Mouse (Mus musculus) kidney, adult 18-20 months (tissue): Measurements from ENCODE around the gene Fam196a.

ENCODE experiments used
- DNase-seq: peaks from one replicate; pipeline ENCODE4 v3.0.0; 2021

Fam196a gene

DNA sequence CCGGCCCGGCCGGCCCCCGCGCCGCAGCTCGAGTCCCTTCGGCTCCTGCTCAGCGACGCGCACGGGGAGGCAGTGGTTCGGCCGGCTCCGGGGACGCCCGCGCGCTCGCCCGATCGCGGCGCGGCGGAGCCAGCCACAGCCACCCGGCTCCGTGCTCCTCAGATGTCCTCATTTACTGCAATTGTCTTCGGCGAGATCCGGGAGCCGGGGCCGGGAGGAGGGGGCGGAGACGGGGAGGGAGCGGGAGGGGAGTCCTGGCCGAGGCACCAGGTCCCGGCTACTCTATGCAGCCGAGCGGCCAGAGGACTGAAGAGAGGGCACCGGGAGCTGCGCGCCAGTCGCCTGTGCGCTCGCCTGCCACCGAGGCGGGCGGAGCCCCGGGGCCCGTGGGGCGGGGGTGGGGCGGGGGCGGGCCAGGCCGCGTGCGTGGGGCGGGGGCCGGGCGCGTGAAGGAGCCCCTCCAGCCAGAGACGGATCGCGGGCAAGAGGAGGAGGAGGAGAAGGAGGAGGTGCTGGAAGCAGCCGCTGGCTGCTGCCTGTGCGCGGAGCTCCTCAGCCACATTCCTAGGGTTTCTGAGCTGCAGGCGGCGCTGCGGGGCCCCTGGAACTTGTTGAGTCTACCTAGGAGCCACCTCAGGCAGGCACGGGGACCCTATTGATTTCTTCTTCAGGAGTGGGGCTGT lies at the start of gene Fam196a:
Gene Fam196a (minus strand): TSS at position 504 of the 683 bp plus-strand sequence.
- DNase-seq, result peak; percentile 27

DNA sequence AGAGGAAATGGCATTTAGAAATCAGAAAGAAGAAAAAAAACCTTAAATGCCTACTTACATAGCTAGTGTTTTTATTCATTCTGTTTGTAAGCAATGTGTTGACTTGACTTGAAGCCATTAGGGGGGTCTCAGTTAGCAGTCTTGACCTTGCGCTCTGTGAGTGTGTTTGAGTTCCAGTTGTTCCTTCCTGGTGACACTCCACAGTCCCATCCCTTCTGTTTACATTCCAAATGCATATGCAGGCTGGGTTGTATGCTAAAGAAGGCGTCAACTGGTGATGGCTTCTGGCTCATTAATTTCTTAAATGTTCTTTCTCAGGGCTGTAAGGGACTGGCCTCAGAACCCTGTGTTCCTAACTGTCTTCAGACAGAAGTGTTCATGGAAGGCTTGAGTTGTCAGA lies 23.4 kb upstream of the Fam196a start:
- DNase-seq, result no peak

DNA sequence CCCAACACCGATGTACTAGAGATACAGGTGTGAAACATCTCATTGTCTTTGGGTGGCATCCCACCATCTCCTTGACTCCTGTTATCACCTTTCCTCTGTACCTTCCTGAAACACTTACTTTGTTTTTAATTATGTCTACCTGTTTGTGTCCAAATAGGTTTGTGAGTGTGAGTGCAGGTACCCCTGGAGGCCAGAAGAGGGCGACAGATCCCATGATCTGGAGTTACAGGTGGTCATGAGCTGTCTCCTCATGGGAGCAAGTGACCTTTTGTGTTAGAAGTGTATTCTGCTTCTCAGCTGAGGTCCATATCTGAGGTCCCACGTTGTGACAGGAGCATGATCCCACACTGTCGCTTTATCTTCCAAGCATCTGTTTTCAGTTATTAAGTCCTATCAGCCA lies 22.6 kb upstream of the Fam196a start:
- DNase-seq, result peak; percentile 19

DNA sequence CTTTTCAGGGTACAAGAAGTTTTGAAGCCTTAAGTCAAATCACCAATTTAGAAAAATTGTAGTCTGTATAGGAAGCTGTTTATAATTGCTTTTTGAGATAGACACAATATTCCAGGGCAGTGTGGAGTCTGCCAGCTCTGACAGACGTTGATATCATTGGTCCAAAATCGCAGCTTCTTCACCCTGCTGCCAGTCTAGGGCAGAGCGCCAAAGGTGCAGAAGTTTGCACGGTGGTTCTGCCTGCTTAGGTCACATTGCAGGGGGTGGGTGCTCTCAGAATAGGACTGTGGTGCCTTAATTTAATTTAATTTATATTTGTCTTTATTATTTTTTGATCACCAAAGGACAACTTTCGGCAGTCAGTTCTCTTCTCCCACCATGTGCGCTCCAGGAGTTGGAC lies 20.9 kb upstream of the Fam196a start:
- no peak for DNase-seq

DNA sequence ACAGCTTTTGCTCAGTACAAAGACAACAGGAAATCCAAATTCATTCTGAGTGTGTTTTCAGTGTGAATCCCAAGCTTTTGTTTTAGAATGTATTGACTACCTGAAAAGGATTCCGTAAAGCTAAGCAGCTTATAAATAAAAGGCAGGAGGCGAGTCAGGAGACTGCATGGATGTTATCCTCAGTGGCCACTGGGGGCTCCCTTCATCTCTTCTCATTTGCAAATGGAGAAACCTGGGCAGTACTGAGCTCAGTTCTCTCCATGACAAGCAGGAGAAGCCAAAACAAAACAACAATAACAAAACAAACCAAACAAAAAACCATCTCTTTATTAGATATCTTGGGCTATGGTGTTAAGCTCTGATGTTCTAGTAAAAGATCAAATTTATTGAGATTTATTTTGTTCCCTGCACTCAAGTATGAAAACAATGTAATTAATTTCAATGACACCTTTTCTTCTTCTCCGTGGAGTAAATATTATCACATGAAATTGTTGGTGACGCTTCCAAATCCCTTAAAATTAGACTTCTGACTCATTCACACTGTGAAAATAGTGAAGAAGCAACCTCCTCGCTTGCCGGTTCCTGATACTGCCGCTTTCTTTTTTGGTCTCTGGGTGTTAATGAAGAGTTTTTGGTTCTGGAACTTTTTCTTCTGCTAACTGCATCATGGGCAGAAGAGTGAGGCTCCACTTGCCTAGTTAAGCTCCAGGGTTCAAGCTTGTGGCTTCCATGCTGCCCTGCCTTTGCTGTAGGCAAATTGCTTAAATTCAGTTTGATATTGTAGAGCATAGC lies 7.9 kb upstream of the Fam196a start:
- no peak for DNase-seq

DNA sequence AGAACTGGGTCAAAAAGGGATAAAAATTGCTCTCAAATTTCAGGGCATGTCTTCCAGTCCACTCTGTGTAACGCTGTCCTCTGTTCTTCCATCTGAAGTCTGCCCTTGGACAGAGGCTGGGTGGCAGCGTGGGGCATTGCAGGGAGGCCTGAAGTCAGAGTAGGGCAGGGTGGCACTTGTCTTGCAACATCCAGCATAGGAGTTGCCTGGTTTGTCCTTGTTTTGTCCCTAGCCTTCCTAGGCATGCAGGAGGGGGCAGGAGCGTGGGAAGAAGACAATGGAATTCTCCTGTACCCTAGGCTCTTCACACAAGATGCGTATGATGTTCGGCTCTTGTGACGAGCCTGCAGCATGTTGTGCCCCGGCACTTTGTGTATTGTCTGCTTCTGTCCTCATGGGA lies 5.5 kb upstream of the Fam196a start:
- DNase-seq, result no peak

DNA sequence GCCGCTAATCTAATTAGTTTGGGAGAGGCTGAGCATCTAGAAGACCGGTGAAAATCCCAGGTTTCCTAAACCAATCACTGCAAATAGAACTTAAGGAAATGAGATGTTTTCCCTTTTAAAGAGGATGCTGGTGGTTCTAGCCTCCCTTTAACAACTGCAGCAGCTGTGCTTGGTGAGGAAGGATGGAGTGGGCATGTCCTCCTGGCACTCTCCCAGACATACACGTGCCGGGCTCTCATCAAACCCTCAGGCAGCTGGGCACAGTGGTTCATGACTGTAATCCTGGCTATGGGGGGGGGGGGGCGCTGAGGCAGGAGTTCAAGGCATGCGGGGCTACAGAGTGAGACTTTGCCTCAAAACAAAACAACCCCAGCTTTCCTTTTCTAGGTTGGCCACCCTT lies 4.8 kb upstream of the Fam196a start:
- no peak for DNase-seq

DNA sequence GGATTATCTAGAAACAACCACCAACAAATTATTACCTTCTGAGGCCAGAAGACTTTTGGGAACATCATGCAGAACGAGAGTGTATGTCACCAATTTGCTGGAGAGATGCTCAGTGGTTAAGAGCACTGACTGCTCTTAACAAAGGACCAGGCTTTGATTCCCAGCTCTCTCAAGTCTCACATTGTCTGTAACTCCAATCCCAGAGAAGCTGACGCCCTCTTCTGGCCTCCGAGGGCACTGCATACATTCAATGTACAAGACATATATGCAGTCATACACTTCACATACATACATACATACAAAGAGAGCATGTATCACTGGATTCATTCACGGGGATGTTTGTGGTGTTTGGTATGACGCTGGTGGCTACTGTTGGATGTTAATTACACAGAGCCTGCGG lies 3.7 kb upstream of the Fam196a start:
- DNase-seq, result no peak

DNA sequence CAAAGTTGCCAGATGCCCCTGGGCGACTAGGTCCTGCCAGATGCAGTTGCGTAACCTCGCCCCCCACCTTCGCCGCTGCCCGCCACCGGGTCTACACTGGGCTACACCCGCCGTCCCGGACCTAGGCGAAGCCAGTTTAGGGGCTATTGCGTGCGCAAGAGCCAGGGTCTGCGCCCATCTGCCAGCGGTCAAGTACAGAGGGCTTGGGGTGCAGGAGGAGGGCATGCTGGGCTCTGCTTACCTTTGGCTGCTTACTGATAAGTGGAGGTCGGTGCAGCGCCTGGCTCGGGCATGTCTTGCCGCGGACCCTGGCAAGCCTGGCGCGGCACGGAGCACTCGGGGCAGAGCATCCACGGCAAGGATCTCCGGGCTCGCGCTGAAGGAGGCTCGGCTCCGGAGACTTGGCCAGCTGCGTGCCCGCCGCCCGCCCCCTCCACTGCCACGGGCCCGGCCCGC lies 731 bp downstream of the Fam196a start:
- no peak for DNase-seq

DNA sequence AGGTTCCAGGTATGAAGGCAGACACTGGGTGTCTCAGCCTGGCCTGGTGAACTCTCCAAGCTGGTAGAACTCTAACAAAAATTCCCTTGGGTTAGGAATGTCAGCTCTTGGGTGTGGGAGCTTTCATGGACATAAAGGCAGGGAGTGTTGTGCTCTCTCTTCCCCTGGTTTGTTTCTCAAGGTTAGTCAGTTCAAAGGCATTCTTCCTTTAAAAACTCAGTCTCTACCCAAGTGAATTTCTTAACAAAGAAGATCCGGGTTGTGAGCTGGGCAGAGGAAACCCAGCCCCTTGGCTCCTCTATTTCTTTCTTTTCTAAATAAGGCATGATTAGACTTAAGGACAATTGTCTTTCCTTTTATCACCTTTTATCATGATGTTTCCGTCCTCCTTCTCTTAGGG lies 6.3 kb downstream of the Fam196a start:
- DNase-seq, result no peak

DNA sequence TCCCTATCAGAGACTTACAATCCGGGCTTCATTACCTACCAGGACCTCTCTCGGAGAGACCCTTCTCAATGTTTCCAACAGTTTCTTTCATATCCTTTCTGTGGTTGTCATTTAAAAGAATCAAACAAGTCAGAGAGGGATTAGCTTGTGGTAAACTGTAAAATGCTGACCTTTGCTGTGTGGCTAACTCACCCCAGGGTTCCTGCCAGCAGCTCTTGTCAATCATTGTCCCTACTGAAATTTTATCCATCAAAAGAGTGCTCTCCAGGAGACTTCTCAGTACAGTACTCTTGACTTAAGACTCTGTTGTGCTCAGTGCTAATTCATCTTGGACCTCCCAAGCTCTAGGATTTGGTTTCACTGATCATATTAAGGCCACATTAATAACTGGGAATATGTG lies 36.2 kb downstream of the Fam196a start:
- no peak for DNase-seq

DNA sequence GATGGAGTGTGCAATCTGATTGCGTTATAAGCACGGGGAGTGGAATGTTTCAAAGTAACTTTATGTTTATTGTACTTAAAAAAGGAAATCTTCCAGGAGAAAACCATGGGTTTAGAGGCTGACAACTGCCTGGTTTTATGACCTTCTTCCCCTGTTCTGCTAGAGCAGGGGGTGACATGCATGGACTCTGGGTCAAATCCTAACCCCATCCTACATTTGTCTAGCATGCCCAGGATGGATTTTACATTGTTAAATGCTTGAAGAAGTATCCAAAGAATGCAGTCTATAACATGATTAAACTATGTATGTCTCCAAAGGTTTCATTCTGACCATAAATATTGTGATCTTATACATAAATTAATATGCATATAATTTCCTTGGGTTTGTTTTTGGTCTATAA lies 38.8 kb downstream of the Fam196a start:
- DNase-seq, result no peak

DNA sequence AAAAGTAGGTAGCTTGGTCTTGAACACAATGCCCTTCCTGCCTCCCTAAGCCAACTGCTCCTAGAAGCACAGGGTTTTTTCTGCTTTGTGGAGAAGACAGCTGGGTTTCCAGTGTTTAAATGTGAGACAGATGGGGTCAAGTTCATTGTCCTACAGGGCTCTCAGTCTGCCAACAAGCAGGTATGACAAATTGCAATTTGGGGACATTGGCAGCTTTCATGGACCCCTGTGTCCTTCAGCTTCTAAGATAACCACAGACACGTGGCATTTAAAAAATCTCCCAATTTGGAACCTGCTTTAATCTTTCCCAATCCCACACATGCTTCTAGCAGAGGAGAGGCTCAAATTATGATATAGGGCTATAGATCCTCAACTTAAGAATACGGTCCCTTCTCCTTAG lies 43.6 kb downstream of the Fam196a start:
- DNase-seq, result no peak

DNA sequence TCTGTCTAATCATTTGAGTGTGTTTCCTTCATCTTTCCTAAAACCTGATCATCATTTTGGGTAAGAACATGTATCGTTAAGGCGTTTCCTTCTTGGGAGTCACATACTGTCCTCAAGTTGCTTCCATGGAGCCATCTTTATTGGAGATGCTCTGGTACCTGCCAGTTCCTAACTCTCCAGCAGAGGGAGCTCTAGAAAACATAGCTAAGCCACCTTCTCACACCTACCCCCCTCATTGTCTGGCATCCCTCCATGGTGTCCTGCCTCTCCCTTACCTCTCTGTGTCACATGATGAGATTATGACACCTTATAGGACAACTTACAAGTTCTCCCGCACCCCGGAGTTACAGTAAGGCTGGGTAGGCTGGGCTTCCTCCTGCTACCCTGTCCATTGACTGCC lies 45.3 kb downstream of the Fam196a start:
- DNase-seq, result peak; percentile 9

DNA sequence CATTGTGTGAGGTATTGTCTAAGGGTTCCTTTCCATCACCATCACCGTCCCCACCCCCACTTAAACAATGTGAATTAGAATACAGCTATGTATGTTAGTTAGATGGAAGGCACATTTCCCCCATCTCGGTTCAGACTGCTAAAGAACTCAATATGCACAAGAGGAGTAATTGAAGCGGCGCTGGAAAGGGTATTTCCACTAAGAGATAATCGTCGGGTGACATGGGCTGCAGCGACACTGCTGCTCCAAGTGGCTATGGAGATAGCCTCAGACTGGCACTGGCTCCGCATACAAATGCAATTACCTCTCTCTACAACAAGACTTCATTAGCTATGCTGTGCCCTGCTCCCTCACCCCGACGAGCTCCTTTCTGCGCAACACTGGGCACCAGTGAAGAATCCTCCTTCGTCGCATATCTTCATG lies 45.8 kb downstream of the Fam196a start:
- no peak for DNase-seq

DNA sequence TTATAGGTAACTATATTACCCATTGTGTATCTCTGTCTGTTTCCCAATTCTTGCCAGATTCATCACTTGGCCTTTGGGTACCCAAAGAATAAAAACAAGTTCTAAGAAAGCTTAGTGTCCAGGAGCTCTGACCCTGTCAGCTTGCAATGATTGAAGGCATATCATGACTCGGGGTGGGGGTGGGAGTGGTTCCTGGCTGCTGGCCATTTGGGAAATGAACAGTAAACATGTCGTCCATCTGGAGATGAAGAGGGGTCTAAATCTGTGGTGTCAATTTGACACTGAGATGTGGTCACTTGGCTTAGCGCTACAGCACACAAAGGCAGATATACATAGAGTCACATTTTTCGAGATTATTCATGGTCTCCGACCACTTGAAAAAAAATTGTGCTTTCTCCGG lies 54.7 kb downstream of the Fam196a start:
- no peak for DNase-seq

DNA sequence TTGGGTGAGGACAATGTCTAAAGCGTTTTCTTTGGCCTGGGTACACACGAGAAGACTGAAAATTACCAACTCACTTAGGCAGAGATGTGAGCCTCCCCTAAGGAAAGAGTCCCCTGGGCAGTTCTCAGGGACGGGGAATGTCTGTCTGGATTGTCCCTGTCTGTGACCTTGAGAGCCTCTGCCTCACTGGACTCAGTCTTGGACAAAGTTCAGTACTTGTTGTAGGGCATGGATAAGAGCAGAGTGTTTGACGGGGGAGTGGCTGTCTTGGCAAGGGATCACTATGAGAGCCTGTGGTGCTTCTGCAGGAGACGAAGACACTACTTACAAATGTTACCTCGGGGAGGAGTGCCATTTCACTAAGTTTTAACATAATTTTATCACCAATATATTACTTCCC lies 57.8 kb downstream of the Fam196a start:
- DNase-seq, result no peak

DNA sequence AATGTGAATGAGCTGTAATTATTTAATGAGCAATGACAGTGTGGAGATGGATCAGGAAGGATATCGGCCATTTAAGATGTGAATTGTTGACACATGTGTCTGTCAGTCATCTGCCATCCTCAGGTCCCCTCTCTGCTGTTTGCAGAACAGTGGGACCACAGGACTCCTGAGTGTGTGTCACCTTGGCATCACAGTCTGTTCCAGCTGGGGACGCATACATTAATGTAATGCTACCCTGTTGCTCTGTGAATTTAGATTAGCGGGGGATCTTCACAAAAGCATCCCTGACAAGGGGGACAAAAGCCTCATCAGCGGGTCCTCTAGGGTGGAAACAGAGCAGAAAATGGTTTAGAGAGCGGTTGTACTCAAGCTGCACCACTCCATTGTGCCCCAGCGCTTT lies 59.2 kb downstream of the Fam196a start:
- DNase-seq, result no peak

DNA sequence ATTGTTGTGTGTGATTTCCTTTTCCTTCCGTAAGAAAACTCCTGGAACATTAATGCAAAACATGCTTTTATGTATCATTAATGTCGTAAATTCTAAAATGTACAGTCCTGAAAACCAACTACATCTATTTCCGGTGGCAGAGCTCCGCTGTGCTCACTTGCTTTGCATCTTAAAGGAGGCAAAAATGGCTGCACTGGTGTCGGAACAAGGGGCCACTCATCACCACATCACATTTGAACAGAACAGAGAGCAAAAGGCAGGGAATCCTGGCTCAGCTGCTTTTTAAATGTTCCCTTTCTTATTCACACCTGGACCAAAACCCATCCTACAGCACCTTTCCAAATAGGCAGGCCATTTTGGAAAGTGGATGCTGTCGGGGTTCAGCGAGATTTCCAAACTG lies 65.2 kb downstream of the Fam196a start:
- no peak for DNase-seq

DNA sequence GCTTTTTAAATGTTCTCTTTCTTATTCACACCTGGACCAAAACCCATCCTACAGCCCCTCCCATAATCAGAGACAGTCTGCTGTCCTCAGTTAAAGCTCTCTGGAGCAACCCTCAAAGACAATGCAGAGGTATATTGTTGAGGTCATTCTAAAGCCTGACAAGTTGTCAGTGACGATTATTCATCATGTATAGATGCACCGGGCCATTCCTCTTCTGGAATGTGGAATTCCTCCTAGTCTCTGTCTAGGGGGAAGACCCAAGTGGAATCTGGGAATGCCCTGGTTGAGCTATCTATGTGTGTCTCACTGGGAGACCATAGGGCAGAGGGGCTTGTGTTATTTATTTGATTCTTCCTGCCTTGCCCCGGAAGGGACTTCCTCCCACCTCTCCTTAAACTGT lies 65.7 kb downstream of the Fam196a start:
- DNase-seq, result no peak

DNA sequence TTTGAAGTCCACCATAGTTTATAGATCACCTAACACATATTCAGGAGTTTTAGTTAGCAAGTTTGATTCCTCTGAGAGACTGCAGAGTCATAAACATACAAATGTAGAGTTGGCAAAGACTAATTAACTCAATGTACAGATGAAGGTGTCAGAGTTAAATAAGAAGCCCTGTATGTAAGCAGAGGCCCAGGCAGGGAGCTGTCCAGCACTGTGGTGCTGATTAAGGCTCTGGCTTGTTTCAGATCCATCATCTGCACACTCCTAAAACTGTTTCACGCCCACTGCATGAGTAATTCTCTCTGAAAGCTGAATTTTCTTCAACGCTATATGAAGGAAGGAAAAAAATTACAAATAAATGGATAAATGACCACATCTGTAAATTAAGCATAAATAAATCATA lies 74.1 kb downstream of the Fam196a start:
- peak; percentile 38 for DNase-seq

DNA sequence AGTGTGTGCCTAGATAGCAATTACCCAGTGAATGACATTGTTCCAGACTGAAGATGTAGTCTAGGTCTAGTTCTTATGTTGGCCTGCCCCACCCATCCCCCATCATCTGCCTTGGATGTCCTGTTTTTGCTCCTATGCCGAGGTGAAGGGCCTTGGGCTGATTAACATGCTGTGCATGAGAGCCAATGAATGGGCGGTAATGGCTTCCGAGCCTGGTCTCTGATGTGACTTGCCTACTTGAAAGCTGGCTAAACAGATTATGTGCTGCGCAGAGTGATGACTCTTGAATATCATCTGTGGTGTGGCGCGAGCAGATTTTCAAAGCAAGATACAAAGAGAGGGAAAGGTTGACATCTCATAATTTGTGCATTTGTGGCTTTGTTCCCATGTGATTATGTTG lies 76.2 kb downstream of the Fam196a start:
- no peak for DNase-seq

DNA sequence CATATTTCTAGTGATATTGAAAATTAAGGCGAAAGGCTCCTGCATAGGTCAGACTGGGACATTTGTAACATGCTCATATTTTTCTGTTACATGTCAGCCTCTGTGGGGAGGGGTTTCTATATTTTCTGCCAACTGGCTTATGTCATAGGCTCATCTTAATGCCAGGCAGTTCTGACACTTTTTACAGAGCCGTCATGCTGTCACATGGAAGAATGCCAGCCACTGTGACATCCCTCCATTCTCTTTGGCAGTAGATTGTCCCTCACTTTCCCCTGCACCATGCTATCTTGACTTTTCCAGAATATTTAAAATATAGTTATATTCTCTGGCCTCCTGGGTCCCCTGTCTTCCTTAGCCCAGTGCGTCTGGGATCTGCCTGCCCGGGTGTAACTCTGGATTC lies 95.5 kb downstream of the Fam196a start:
- no peak for DNase-seq

DNA sequence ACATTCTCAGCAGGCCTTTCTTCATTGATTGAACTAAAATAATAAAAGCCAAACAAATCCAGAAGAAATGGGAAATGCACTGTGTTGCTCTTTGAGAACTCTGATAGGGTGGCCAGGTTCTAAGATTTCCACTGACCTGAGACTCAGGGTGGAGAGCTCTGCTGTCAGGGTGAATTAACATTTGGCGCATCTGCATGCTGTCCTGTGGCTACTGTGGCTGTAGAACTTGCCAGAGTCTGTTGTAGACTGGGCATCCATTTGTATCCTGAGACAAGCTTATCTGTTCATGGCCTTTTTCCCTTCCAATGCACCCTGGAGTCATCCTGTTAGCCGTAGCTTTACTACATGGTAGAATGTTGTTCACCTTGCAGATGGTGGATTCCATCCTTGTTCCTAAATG lies 98.2 kb downstream of the Fam196a start:
- DNase-seq, result no peak
